Mouse (Mus musculus) lung, adult 2 months (tissue): ENCODE measurements around the gene Gdf1.

Source experiments
- CTCF ChIP-seq: fragments of 200-500 bp; IDR thresholded peaks from 2 replicates; pipeline ENCODE4 v1.5.1; 2011; ENCODE audit warnings: mild to moderate bottlenecking, low read length, control low read depth; ENCODE audit not compliant: insufficient read depth
- POLR2A ChIP-seq: fragments of 200-500 bp; IDR thresholded peaks from 2 replicates; pipeline ENCODE4 v1.6.1; 2011; ENCODE audit warnings: low read depth, mild to moderate bottlenecking, control low read depth, low read length, borderline replicate concordance; ENCODE audit errors: extremely low read depth

GRCm38 (mm10) chr8:70313399-70313798 is 16.2 kb upstream of the Gdf1 start:
- no peak for TF ChIP-seq CTCF
- TF ChIP-seq POLR2A, result no peak
